Mouse (Mus musculus) cerebellum, adult 11 months (tissue): ENCODE measurements around the gene Klk1b16.
"Not testable (repeated sequence)": the region's sequence is repeated elsewhere in the genome, so short reads cannot be mapped to it uniquely, and the experiment has no call there.

Experiments
- DNase-seq: peaks from one replicate; pipeline ENCODE4 v3.0.0; 2022

Klk1b16 gene

GRCm38 (mm10) chr7:44136467-44136866 lies at the start of gene Klk1b16:
Klk1b16 (plus strand) TSS chr7:44136767.
- DNase-seq = no peak

DNA sequence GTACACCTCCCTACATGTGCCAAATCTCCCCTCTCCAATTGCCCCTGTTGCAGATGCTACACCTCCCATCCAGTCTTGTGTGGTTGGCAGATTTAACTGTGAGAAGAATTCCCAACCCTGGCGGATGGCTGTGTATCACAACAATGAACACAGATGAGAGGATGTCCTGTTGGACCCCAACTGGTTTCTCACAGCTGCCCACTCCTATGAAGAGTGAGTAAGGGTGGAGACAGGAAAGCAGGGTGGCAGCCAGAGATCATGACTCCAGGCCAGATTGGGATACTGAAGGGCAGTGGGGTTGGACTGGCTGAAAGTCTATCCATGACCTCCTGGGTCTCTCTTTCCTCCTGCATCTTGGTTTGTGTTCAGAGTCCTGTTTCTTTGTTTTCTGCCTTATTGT lies 40.5 kb upstream of the Klk1b16 start:
- DNase-seq = no peak

- not testable (repeated sequence) for DNase-seq
Observed at GRCm38 (mm10) chr7:44102028-44102427, 34.5 kb upstream of the Klk1b16 start, which contains the start of gene Klk1b21. Klk1b21 (plus strand) TSS chr7:44102328.

DNA sequence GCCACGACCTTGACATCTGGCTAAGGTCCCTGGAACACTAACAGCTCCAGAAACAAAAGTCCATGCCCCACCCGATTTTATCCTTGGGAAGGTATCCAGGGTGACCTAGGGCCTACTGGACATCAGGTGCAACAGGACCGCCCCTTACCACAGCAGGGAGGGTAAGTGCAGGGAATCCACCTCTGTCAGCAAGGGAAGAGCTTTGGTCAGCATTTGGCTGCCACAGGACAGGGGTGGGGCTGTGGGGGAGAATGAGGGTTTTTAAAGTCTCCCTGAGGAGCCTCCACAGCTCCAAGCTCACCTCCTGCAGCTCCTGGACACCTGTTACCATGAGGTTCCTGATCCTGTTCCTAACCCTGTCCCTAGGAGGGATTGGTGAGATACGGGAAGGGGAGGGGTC lies 24.2 kb upstream of the Klk1b16 start, which contains the start of gene Klk1b22:
TSS of gene Klk1b22 (plus strand) at position 301 of the 400 bp plus-strand sequence.
- no peak for DNase-seq

DNA sequence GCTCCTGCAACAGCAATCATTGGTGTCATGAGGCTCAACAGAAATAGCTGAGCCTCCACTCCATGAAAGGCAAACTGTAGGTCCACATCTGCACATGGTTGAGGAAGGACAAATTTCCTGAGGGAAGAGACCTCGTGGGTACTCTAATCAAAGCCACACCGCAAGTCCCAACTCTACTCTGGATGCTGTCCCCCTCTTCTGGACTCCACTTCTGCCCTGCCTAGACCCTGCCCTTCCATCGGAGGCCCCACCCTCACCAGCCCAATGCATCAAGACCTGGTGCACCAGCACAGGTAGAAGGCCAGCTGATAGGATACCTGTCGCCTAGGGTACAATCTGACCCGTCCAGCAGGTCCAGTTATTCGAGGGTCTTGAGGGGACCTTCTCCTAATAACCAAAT lies 13.1 kb upstream of the Klk1b16 start:
- no peak for DNase-seq

GRCm38 (mm10) chr7:44179299-44180045 lies 42.9 kb downstream of the Klk1b16 start:
- DNase-seq = no peak

DNA sequence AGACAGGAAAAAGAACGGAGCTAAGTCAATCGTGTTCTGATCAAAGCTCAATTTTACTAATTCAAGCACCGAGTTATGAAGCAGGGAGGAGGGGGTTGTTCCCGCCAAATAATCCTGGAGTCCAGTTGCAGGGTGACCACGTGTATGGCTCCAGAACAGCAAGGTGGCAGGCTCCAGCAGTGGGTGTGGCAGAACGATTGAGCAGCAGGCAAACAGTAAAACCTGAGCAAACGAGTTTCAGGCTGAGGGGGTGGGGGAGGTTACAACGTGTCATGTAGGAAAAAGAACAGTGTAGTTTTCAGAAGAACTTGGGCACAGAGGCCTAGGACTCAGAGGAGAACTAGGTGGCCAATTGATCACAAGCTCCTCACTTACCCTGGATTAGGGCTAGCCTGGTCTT lies 49.9 kb downstream of the Klk1b16 start:
- not testable (repeated sequence) for DNase-seq

DNA sequence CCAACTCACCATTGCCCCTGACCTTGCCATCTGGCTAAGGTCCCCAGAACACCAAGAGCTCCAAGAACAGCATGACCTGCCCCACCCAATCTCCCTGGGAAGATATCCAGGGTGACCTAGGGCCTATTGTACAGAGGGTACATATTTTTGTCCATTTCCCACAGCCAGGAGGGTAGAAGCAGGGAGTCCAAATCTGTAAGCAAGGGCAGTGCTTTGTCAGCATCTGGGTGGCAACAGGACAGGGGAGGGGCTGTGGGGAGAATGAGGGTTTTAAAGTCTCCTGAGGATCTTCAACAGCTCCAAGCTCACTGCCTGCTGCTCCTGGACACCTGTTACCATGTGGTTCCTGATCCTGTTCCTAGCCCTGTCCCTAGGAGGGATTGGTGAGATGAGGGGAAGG lies 51.4 kb downstream of the Klk1b16 start, which contains the start of gene Klk1b24:
TSS of gene Klk1b24 (plus strand) at position 301 of the 400 bp plus-strand sequence.
- not testable (repeated sequence) for DNase-seq
